Mouse (Mus musculus) bone marrow macrophage, adult 2 months (primary cell): ENCODE data around the gene Rpp40. TPM values are rescaled to one million over a fixed set of nuclear protein-coding genes. Genes with fewer than 3 reads are reported as not detected.

Experiments used
- H3K27ac ChIP-seq: 2 replicates; pipeline ENCODE4 v1.5.1; 2012; ENCODE audit warnings: low read depth, low read length; ENCODE audit not compliant: insufficient read depth
- H3K4me1 ChIP-seq: 2 replicates; pipeline ENCODE4 v1.6.1; 2012; ENCODE audit warnings: low read length; ENCODE audit not compliant: control insufficient read depth, insufficient read depth
- H3K4me3 ChIP-seq: 2 replicates; pipeline ENCODE4 v1.5.1; 2012; ENCODE audit warnings: mild to moderate bottlenecking, low read length, moderate library complexity; ENCODE audit not compliant: insufficient read depth
- CTCF ChIP-seq: IDR thresholded peaks from 2 replicates; pipeline ENCODE4 v1.5.1; 2012; ENCODE audit warnings: low read depth, mild to moderate bottlenecking, low read length, moderate library complexity
- POLR2A ChIP-seq: IDR thresholded peaks from 2 replicates; pipeline ENCODE4 v1.6.1; 2012; ENCODE audit warnings: mild to moderate bottlenecking, low read depth, low read length, borderline replicate concordance
- polyA plus RNA-seq: library from polyadenylated mRNA; stranded (reverse); fragments of >200 nt; gene quantifications from 2 replicates; pipeline ENCODE4 v1.2.4, GENCODE M21; 2012; ENCODE audit not compliant: missing spikeins, insufficient read depth, insufficient read length

Gene Rpp40
- polyA plus RNA-seq: 2.1 and 2.9 TPM in 2 replicates

- TF ChIP-seq CTCF (no peak), POLR2A (no peak)
- Histone ChIP-seq H3K4me1 (peaks cover 6% of the 10 kb centered on the region), H3K27ac (peak within 1 kb of the TSS; percentile 57; the same call in 1 of the 2 replicates), H3K4me3 (peak within 1 kb of the TSS; percentile 95)
These were observed at the start of gene Rpp40 for GRCm38 (mm10) chr13:35905879-35906481. TSS of gene Rpp40 (minus strand) at chr13:35906359.

DNA sequence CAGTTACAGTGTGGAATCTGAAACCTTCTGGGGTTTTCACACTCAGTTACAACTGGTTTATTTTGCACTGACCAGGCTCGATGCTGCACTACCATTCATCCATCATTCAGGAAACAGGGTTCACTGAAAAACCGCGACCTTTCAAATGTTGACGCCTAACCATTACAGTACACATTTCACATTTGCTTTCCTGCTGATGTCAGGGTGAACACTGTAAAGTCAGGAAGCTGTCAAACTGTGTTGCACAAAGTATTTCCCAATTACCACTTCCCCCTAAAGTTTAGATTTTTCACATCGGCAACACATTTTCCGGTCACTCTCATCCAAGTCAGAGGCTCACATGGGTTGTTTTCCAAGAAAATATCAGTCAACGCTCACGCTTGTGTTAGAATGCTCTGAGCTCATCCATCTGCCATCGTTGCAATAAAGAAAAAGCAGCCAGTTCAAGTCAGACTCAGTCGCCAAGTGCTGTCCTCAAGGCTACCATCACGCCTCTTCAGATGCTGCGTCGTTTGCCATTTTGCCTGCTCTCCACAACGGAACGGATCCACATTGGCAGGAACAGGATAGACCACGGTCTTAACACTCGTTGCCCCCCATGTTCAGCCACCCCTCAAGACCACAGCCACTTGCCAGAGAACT lies 43.8 kb upstream of the Rpp40 start:
- TF ChIP-seq POLR2A: no peak
- TF ChIP-seq CTCF: no peak
- peaks cover 13% of the 10 kb centered on the region for H3K4me1 ChIP-seq
- H3K4me3 ChIP-seq: no peak overlapping the region
- peak overlapping the region; percentile 13; the same call in 1 of the 2 replicates for H3K27ac ChIP-seq

- no peak for TF ChIP-seq POLR2A
- peak; percentile 66 for TF ChIP-seq CTCF
- peaks cover 11% of the 10 kb centered on the region for H3K4me1 ChIP-seq
- H3K27ac ChIP-seq: no peak overlapping the region
- no peak overlapping the region for H3K4me3 ChIP-seq
These were observed 41.3 kb upstream of the Rpp40 start for GRCm38 (mm10) chr13:35947354-35948000.

GRCm38 (mm10) chr13:35946659-35947353 lies 40.6 kb upstream of the Rpp40 start:
- peaks cover 11% of the 10 kb centered on the region for H3K4me1 ChIP-seq
- no peak for TF ChIP-seq POLR2A
- no peak for TF ChIP-seq CTCF
- no peak overlapping the region for H3K27ac ChIP-seq
- H3K4me3 ChIP-seq: no peak overlapping the region

GRCm38 (mm10) chr13:35940934-35941333 lies 34.8 kb upstream of the Rpp40 start:
- peak overlapping the region; percentile 24; the same call in 1 of the 2 replicates for H3K4me3 ChIP-seq
- H3K4me1 ChIP-seq: peaks cover 7% of the 10 kb centered on the region
- no peak overlapping the region for H3K27ac ChIP-seq
- TF ChIP-seq POLR2A (no peak), CTCF (no peak)

DNA sequence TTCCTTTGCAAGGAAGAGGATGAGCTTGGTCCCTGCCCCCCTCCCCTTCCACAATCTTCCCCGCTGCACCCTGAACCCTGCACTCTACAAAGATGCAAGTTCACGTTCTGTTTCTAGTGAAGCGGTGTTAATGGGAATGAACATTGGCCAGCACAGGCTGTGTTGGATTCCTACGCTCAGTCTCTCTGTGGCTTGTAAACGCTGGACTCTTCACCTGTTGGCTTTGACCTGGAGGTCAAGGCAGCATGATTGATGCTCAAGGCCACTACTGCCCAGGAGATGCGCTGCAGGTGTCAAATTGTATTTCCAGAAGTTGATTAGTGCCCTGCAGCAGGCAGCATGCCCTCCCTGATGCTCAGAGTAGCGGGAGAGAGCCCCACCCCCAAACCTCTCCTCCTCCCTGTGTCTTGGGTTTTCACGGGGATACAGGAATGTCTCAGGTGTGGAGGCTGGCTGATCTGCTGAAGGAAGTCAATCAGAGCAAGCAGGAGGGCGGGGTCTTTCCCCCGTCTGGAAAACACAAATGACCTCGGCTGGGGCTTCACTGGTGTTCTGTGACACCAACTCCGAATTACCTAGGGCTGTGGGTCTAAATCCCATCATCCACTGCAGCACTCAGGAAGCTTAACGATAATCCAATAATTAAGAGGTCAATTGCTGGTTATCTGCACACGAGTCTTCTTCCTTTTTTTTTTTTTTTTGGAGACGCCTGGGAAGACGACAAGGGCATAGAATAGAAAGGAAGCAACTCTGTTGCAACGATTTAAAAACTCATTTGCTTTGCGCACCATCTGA lies 33.9 kb upstream of the Rpp40 start:
- no peak overlapping the region for H3K27ac ChIP-seq
- H3K4me3 ChIP-seq: no peak overlapping the region
- peaks cover 7% of the 10 kb centered on the region for H3K4me1 ChIP-seq
- no peak for TF ChIP-seq POLR2A
- TF ChIP-seq CTCF: no peak

- H3K4me3 ChIP-seq: no peak overlapping the region
- H3K27ac ChIP-seq: no peak overlapping the region
- H3K4me1 ChIP-seq: peaks cover 7% of the 10 kb centered on the region
- TF ChIP-seq CTCF (no peak), POLR2A (no peak)
These were observed 31.8 kb upstream of the Rpp40 start for GRCm38 (mm10) chr13:35937991-35938390.

- H3K4me1 ChIP-seq: peaks cover 3% of the 10 kb centered on the region; the same call in 1 of the 2 replicates
- H3K4me3 ChIP-seq: no peak overlapping the region
- TF ChIP-seq POLR2A (no peak), CTCF (no peak)
- no peak overlapping the region for H3K27ac ChIP-seq
These were observed 5.3 kb upstream of the Rpp40 start for GRCm38 (mm10) chr13:35911476-35911875.

- TF ChIP-seq POLR2A (no peak), CTCF (no peak)
- peak overlapping the region; percentile 57; the same call in 1 of the 2 replicates for H3K27ac ChIP-seq
- H3K4me3 ChIP-seq: peak overlapping the region; percentile 95
- peaks cover 6% of the 10 kb centered on the region for H3K4me1 ChIP-seq
These were observed 781 bp downstream of the Rpp40 start for GRCm38 (mm10) chr13:35905378-35905777.
